Comparison of ENCODE assay signal across 19 mouse cellular contexts in genomic region chr6:72279505-72279904, GRCm38 (mm10). TPM values are rescaled to one million over a fixed set of nuclear protein-coding genes. Genes with fewer than 3 reads are reported as not detected.
DNase-seq lines count a peak whose midpoint lies in the region; ATAC-seq lines count a peak whose summit lies in the region.
"Had no signal": no experiment of that assay in that cellular context is flagged by ENCODE, and none has a peak within 500 bp of the region (broad histone marks: within the 10 kb centered on the region; RNA-seq: fewer than 3 reads in every experiment).

No protein-coding gene starts in this region.

- peak overlapping the region; percentile 92; the same call in 1 of the 2 replicates for H3K27ac ChIP-seq in heart, embryonic 11.5 days (ENCODE audit: low read depth, low read length)
- H3K27ac ChIP-seq in liver, embryonic 12.5 days = peak overlapping the region; percentile 96
- H3K27ac ChIP-seq: kidney, postnatal 0 days had no signal

- no peak for DNase-seq in heart, postnatal 14 days
- peak; percentile 86 for DNase-seq in c-Kit-negative CD71-positive TER-119-positive erythroid progenitor cells, embryonic 14.5 days (ENCODE audit: low read depth, low spot score)
- peak; percentile 62 to 76 for DNase-seq in spleen, postnatal 36 days (ENCODE audit: low spot score in 2 of 2)
- no peak for DNase-seq in natural killer cell, adult 2 months (ENCODE audit: low spot score in 2 of 2)
- DNase-seq in thymus, postnatal 25 days = no peak
- no peak for DNase-seq in frontal cortex, postnatal 10 days (ENCODE audit: low spot score in 2 of 2)
- DNase-seq: adrenal gland, postnatal 10 days; B cell, adult 2 months; gastrocnemius, postnatal 25 days; heart, postnatal 36 days; lung, adult 2 months; right cerebral cortex, postnatal 25 days had no signal

- H3K9me3 ChIP-seq in heart, embryonic 11.5 days (replicated peaks; ENCODE audit: control insufficient read depth, low read length) = no peaks in the 10 kb centered on the region
- no peaks in the 10 kb centered on the region for H3K9me3 ChIP-seq in liver, embryonic 12.5 days (replicated peaks)
- H3K9me3 ChIP-seq: megakaryocyte, embryonic 14.5 days had no signal

- intact Hi-C loops in heart, postnatal 14 days (cut with DNase I) = no loop called here

- no peak overlapping the region; the same call in 1 of the 2 replicates for H3K4me2 ChIP-seq in heart, embryonic 11.5 days
- H3K4me2 ChIP-seq in liver, embryonic 12.5 days = peak overlapping the region; percentile 61

- peaks cover 31% of the 10 kb centered on the region for H3K4me1 ChIP-seq in heart, embryonic 11.5 days (ENCODE audit: control insufficient read depth, insufficient read depth, low read length)
- peaks cover 71% of the 10 kb centered on the region for H3K4me1 ChIP-seq in liver, embryonic 12.5 days

- H3K9ac ChIP-seq in heart, embryonic 11.5 days (ENCODE audit: low read depth, low read length) = 0 out of 2 replicates have a peak overlapping the region, but pooled peaks have one; percentile 10
- peak overlapping the region; percentile 60 for H3K9ac ChIP-seq in liver, embryonic 12.5 days

- H3K27me3 ChIP-seq in heart, embryonic 11.5 days (ENCODE audit: control insufficient read depth, insufficient read depth, low read length) = no peaks in the 10 kb centered on the region
- H3K27me3 ChIP-seq in liver, embryonic 12.5 days (replicated peaks) = no peaks in the 10 kb centered on the region
- H3K27me3 ChIP-seq: megakaryocyte, embryonic 14.5 days had no signal

- ATAC-seq in heart, embryonic 11.5 days (replicated peaks; ENCODE audit: insufficient number of reproducible peaks, low FRiP score, low TSS enrichment) = peak; percentile 78
- ATAC-seq in liver, embryonic 12.5 days = peak; percentile 92
- ATAC-seq: forebrain, embryonic 16.5 days had no signal

- no peak overlapping the region for H3K4me3 ChIP-seq in heart, embryonic 11.5 days (ENCODE audit: low read depth, low read length)
- H3K4me3 ChIP-seq in liver, embryonic 12.5 days = 0 out of 2 replicates have a peak overlapping the region, but pooled peaks have one; percentile 9

- 63% methylated on average over 7 of the region's 7 CpGs for WGBS in heart, embryonic 11.5 days (ENCODE audit: insufficient replicate concordance)
- 20% methylated on average over 7 of the region's 7 CpGs for WGBS in liver, embryonic 12.5 days (ENCODE audit: insufficient replicate concordance)

- H3K36me3 ChIP-seq in heart, embryonic 11.5 days (ENCODE audit: control insufficient read depth, insufficient read depth, low read length) = no peaks in the 10 kb centered on the region
- H3K36me3 ChIP-seq in liver, embryonic 12.5 days = no peaks in the 10 kb centered on the region

RNA-seq across cellular contexts. Expression of gene Sftpb, which starts 24.9 kb away (rescaled TPM):
- 0.23 TPM in 1 of 2 replicates, not detected in the other for polyA plus RNA-seq in heart, embryonic 11.5 days (2014; fragmentation: Nextera tagmentation; extraction: Ambion mirVana)
- under 1 TPM in 1 of 2 experiments, not detected in 1; 0.81 TPM for total RNA-seq in heart, postnatal 14 days (2021)
- polyA plus RNA-seq in liver, embryonic 12.5 days (2016; fragmentation: Nextera tagmentation; extraction: Ambion mirVana) = not detected in 2 replicates
- total RNA-seq: gastrocnemius, postnatal 25 days; heart, postnatal 36 days; left cerebral cortex, postnatal 25 days had no signal
- polyA plus RNA-seq: embryonic facial prominence, embryonic 14.5 days; kidney, postnatal 0 days had no signal

RNA-seq across cellular contexts. Expression of gene Atoh8, which starts 44.1 kb away (rescaled TPM):
- 11.6 and 11.8 TPM in 2 replicates for polyA plus RNA-seq in heart, embryonic 11.5 days (2014; fragmentation: Nextera tagmentation; extraction: Ambion mirVana)
- total RNA-seq in heart, postnatal 14 days (2021) = 10 to 100 TPM; 10.1 to 11.3 TPM
- polyA plus RNA-seq in liver, embryonic 12.5 days (2016; fragmentation: Nextera tagmentation; extraction: Ambion mirVana) = 2.0 and 2.1 TPM in 2 replicates

Comparison
In these comparisons a context has a peak if more than half of its experiments do, and no peak if none do; other contexts are left out.
1. DNase-seq: peak in c-Kit-negative CD71-positive TER-119-positive erythroid progenitor cells, embryonic 14.5 days (single experiment) and spleen, postnatal 36 days (2 of 2); none in heart, postnatal 14 days (0 of 2), natural killer cell, adult 2 months (0 of 2), thymus, postnatal 25 days (single experiment) and frontal cortex, postnatal 10 days (0 of 2).